Mouse (Mus musculus): Measurements from ENCODE around the gene Dpysl5. TPM values are rescaled to one million over a fixed set of nuclear protein-coding genes. Genes with fewer than 3 reads are reported as not detected.
A peak's percentile ranks its signal among the peaks of the same experiment; 100 is the strongest.

Gene Dpysl5
- polyA plus RNA-seq, 1 experiment from 2014 or later, result 2.2 TPM

GRCm38 (mm10) chr5:30732511-30732910 is 21.1 kb downstream of the Dpysl5 start:
- H3K4me1 ChIP-seq (replicated peaks), result peaks cover 8% of the 10 kb centered on the region; the same call in 1 of the 2 replicates
- no peaks in the 10 kb centered on the region for H3K9me3 ChIP-seq (replicated peaks)
- no peak for ATAC-seq (replicated peaks; ENCODE audit: insufficient number of reproducible peaks, insufficient read depth, low FRiP score, low read depth)
- no peak overlapping the region for H3K9ac ChIP-seq
- 83% methylated on average over 7 of the region's 7 CpGs for WGBS
- no peaks in the 10 kb centered on the region for H3K36me3 ChIP-seq
- no peak overlapping the region for H3K4me2 ChIP-seq
- no peak overlapping the region for H3K4me3 ChIP-seq
- peaks cover 9% of the 10 kb centered on the region; the same call in 1 of the 2 replicates for H3K27me3 ChIP-seq
- no peak overlapping the region for H3K27ac ChIP-seq

- H3K4me1 ChIP-seq (replicated peaks), result peaks cover 17% of the 10 kb centered on the region
- H3K27me3 ChIP-seq, result peaks cover 9% of the 10 kb centered on the region; the same call in 1 of the 2 replicates
- H3K4me3 ChIP-seq, result no peak overlapping the region
- no peaks in the 10 kb centered on the region for H3K9me3 ChIP-seq (replicated peaks)
- 52% methylated on average over 4 of the region's 4 CpGs for WGBS
- ATAC-seq (replicated peaks; ENCODE audit: insufficient number of reproducible peaks, insufficient read depth, low FRiP score, low read depth), result no peak
- no peak overlapping the region for H3K9ac ChIP-seq
- no peak overlapping the region for H3K27ac ChIP-seq
- H3K36me3 ChIP-seq, result no peaks in the 10 kb centered on the region
- no peak overlapping the region for H3K4me2 ChIP-seq
Observed at GRCm38 (mm10) chr5:30734666-30735065, 23.3 kb downstream of the Dpysl5 start.

- Histone ChIP-seq H3K9ac (no peak overlapping the region), H3K4me1 (replicated peaks) (peaks cover 15% of the 10 kb centered on the region), H3K4me3 (no peak overlapping the region), H3K9me3 (replicated peaks) (no peaks in the 10 kb centered on the region), H3K27me3 (0 out of 2 replicates have a peak, but pooled peaks cover 9% of the 10 kb centered on the region), H3K36me3 (no peaks in the 10 kb centered on the region), H3K27ac (no peak overlapping the region), H3K4me2 (peak overlapping the region; percentile 43)
- WGBS, result 12% methylated on average over 10 of the region's 10 CpGs
- peak; percentile 76 for ATAC-seq (replicated peaks; ENCODE audit: insufficient number of reproducible peaks, insufficient read depth, low FRiP score, low read depth)
Observed at GRCm38 (mm10) chr5:30738127-30738828, 26.9 kb downstream of the Dpysl5 start.

GRCm38 (mm10) chr5:30739595-30739994 is 28.2 kb downstream of the Dpysl5 start:
- Histone ChIP-seq H3K9me3 (replicated peaks) (no peaks in the 10 kb centered on the region), H3K4me2 (no peak overlapping the region), H3K9ac (no peak overlapping the region), H3K4me3 (no peak overlapping the region), H3K36me3 (no peaks in the 10 kb centered on the region), H3K27me3 (0 out of 2 replicates have a peak, but pooled peaks cover 12% of the 10 kb centered on the region), H3K27ac (no peak overlapping the region), H3K4me1 (replicated peaks) (peaks cover 15% of the 10 kb centered on the region)
- ATAC-seq (replicated peaks; ENCODE audit: insufficient number of reproducible peaks, insufficient read depth, low FRiP score, low read depth), result no peak
- 65% methylated on average over 8 of the region's 8 CpGs for WGBS

GRCm38 (mm10) chr5:30749582-30750311 is 38.4 kb downstream of the Dpysl5 start:
- no peaks in the 10 kb centered on the region for H3K9me3 ChIP-seq (replicated peaks)
- H3K4me2 ChIP-seq, result no peak overlapping the region
- peaks cover 8% of the 10 kb centered on the region for H3K4me1 ChIP-seq (replicated peaks)
- no peak for ATAC-seq (replicated peaks; ENCODE audit: insufficient number of reproducible peaks, insufficient read depth, low FRiP score, low read depth)
- no peaks in the 10 kb centered on the region for H3K36me3 ChIP-seq
- H3K4me3 ChIP-seq, result no peak overlapping the region
- 54% methylated on average over 12 of the region's 12 CpGs for WGBS
- H3K27me3 ChIP-seq, result no peaks in the 10 kb centered on the region
- H3K9ac ChIP-seq, result no peak overlapping the region
- H3K27ac ChIP-seq, result no peak overlapping the region

- H3K9ac ChIP-seq, result no peak overlapping the region
- H3K4me1 ChIP-seq (replicated peaks), result peaks cover 8% of the 10 kb centered on the region
- WGBS, result 57% methylated on average over 5 of the region's 5 CpGs
- no peaks in the 10 kb centered on the region for H3K27me3 ChIP-seq
- no peak overlapping the region for H3K4me3 ChIP-seq
- ATAC-seq (replicated peaks; ENCODE audit: insufficient number of reproducible peaks, insufficient read depth, low FRiP score, low read depth), result no peak
- no peaks in the 10 kb centered on the region for H3K36me3 ChIP-seq
- H3K27ac ChIP-seq, result no peak overlapping the region
- H3K9me3 ChIP-seq (replicated peaks), result no peaks in the 10 kb centered on the region
- H3K4me2 ChIP-seq, result no peak overlapping the region
Observed at GRCm38 (mm10) chr5:30751071-30751470, 39.7 kb downstream of the Dpysl5 start.

GRCm38 (mm10) chr5:30753128-30753527 is 41.8 kb downstream of the Dpysl5 start:
- WGBS, result 70% methylated on average over 4 of the region's 4 CpGs

GRCm38 (mm10) chr5:30755215-30755614 is 43.9 kb downstream of the Dpysl5 start:
- 51% methylated on average over 5 of the region's 5 CpGs for WGBS
- H3K36me3 ChIP-seq, result no peaks in the 10 kb centered on the region
- no peak for ATAC-seq (replicated peaks; ENCODE audit: insufficient number of reproducible peaks, insufficient read depth, low FRiP score, low read depth)

More at GRCm38 (mm10) chr5:30753128-30753527, 41.8 kb downstream of the Dpysl5 start:
- no peak for ATAC-seq (replicated peaks; ENCODE audit: insufficient number of reproducible peaks, insufficient read depth, low FRiP score, low read depth)
- Histone ChIP-seq H3K4me3 (no peak overlapping the region), H3K36me3 (no peaks in the 10 kb centered on the region), H3K9ac (no peak overlapping the region), H3K4me1 (replicated peaks) (peaks cover 8% of the 10 kb centered on the region), H3K9me3 (replicated peaks) (no peaks in the 10 kb centered on the region), H3K27ac (no peak overlapping the region), H3K27me3 (no peaks in the 10 kb centered on the region), H3K4me2 (no peak overlapping the region)

GRCm38 (mm10) chr5:30762815-30763510 is 51.6 kb downstream of the Dpysl5 start:
- no peak overlapping the region for H3K4me2 ChIP-seq
- H3K27ac ChIP-seq, result no peak overlapping the region
- ATAC-seq (replicated peaks; ENCODE audit: insufficient number of reproducible peaks, insufficient read depth, low FRiP score, low read depth), result no peak
- no peaks in the 10 kb centered on the region for H3K9me3 ChIP-seq (replicated peaks)
- H3K36me3 ChIP-seq, result no peaks in the 10 kb centered on the region
- H3K27me3 ChIP-seq, result no peaks in the 10 kb centered on the region
- WGBS, result 74% methylated on average over 14 of the region's 14 CpGs
- H3K4me3 ChIP-seq, result no peak overlapping the region
- no peak overlapping the region for H3K9ac ChIP-seq
- H3K4me1 ChIP-seq (replicated peaks), result peaks cover 10% of the 10 kb centered on the region

More at GRCm38 (mm10) chr5:30755215-30755614, 43.9 kb downstream of the Dpysl5 start:
- Histone ChIP-seq H3K4me3 (no peak overlapping the region), H3K4me2 (no peak overlapping the region), H3K9me3 (replicated peaks) (no peaks in the 10 kb centered on the region), H3K27me3 (no peaks in the 10 kb centered on the region), H3K9ac (no peak overlapping the region), H3K4me1 (replicated peaks) (peaks cover under 1% of the 10 kb centered on the region), H3K27ac (no peak overlapping the region)

GRCm38 (mm10) chr5:30763511-30763830 is 52.1 kb downstream of the Dpysl5 start:
- no peak for ATAC-seq (replicated peaks; ENCODE audit: insufficient number of reproducible peaks, insufficient read depth, low FRiP score, low read depth)
- Histone ChIP-seq H3K9me3 (replicated peaks) (no peaks in the 10 kb centered on the region), H3K4me3 (no peak overlapping the region), H3K36me3 (no peaks in the 10 kb centered on the region), H3K4me2 (no peak overlapping the region), H3K27me3 (no peaks in the 10 kb centered on the region), H3K27ac (no peak overlapping the region), H3K9ac (no peak overlapping the region), H3K4me1 (replicated peaks) (peaks cover 15% of the 10 kb centered on the region)
- WGBS, result 84% methylated on average over 5 of the region's 5 CpGs

- Histone ChIP-seq H3K4me1 (replicated peaks) (peaks cover 23% of the 10 kb centered on the region), H3K4me2 (no peak overlapping the region), H3K36me3 (no peaks in the 10 kb centered on the region), H3K9ac (no peak overlapping the region), H3K27me3 (no peaks in the 10 kb centered on the region), H3K9me3 (replicated peaks) (no peaks in the 10 kb centered on the region), H3K4me3 (no peak overlapping the region), H3K27ac (peak overlapping the region; percentile 11; the same call in 1 of the 2 replicates)
- 57% methylated on average over 12 of the region's 12 CpGs for WGBS
- ATAC-seq (replicated peaks; ENCODE audit: insufficient number of reproducible peaks, insufficient read depth, low FRiP score, low read depth), result no peak
Observed at GRCm38 (mm10) chr5:30765596-30766370, 54.4 kb downstream of the Dpysl5 start.
